Mouse (Mus musculus) small intestine, adult 2 months (tissue): Measurements from ENCODE around the gene Stk24.

Experiments used
- CTCF ChIP-seq: fragments of 200-500 bp; IDR thresholded peaks from 2 replicates; pipeline ENCODE4 v1.5.1; 2012; ENCODE audit warnings: low read depth, mild to moderate bottlenecking, control low read depth, inconsistent platforms, low read length, moderate library complexity, mixed read lengths; ENCODE audit not compliant: insufficient replicate concordance, insufficient read length; ENCODE audit errors: extremely low read depth
- POLR2A ChIP-seq: fragments of 200-500 bp; IDR thresholded peaks from 2 replicates; pipeline ENCODE4 v1.6.1; 2012; ENCODE audit warnings: low read depth, mild to moderate bottlenecking, control low read depth, inconsistent platforms, low read length, moderate library complexity

- TF ChIP-seq CTCF (peak; percentile 31; the same call in 1 of the 2 replicates), POLR2A (no peak)
These were observed 18.3 kb downstream of the Stk24 start for GRCm38 (mm10) chr14:121361319-121362114.
